Mouse (Mus musculus) left cerebral cortex, postnatal 14 days (tissue): ENCODE measurements around the gene Pdk2. TPM values are rescaled to one million over a fixed set of nuclear protein-coding genes. Genes with fewer than 3 reads are reported as not detected.

Experiments
- total RNA-seq, 2 experiments: library from RNA; stranded (reverse); gene quantifications; 2 replicates each; pipeline ENCODE4 v1.2.3; 2021

Gene Pdk2
- total RNA-seq, 2 experiments from 2014 or later = 69.2 to 75.4 TPM

Other genes starting within 250 kb of the Pdk2 start
- 10 to 100 TPM; 50.1 to 54.5 TPM for gene Col1a1, start 105.1 kb downstream of the Pdk2 start, total RNA-seq
- not detected for gene Hils1, start 73.8 kb downstream of the Pdk2 start, total RNA-seq
- under 1 TPM; 0.55 to 0.68 TPM for gene Sgca, start 65.0 kb downstream of the Pdk2 start, total RNA-seq
- 100 to 1,000 TPM; 505 to 506 TPM for gene Ppp1r9b, start 50.3 kb downstream of the Pdk2 start, total RNA-seq
- 10 to 100 TPM; 48.5 to 52.2 TPM for gene Samd14, start 31.5 kb downstream of the Pdk2 start, total RNA-seq
- 10 to 100 TPM; 12.2 to 15.5 TPM for gene Itga3, start 35.4 kb upstream of the Pdk2 start, total RNA-seq
- gene Dlx3, start 78.8 kb upstream of the Pdk2 start, total RNA-seq = not detected
- not detected for gene Dlx4, start 104.9 kb upstream of the Pdk2 start, total RNA-seq
- gene Tac4, start 220.2 kb upstream of the Pdk2 start, total RNA-seq = not detected